Mouse (Mus musculus): ENCODE measurements around the gene Erbb3. TPM values are rescaled to one million over a fixed set of nuclear protein-coding genes. Genes with fewer than 3 reads are reported as not detected.
"Not testable (repeated sequence)": the region's sequence is repeated elsewhere in the genome, so short reads cannot be mapped to it uniquely, and the experiment has no call there.

The Erbb3 gene
- polyA plus RNA-seq, 1 experiment from 2014 or later: 12.2 TPM

DNA sequence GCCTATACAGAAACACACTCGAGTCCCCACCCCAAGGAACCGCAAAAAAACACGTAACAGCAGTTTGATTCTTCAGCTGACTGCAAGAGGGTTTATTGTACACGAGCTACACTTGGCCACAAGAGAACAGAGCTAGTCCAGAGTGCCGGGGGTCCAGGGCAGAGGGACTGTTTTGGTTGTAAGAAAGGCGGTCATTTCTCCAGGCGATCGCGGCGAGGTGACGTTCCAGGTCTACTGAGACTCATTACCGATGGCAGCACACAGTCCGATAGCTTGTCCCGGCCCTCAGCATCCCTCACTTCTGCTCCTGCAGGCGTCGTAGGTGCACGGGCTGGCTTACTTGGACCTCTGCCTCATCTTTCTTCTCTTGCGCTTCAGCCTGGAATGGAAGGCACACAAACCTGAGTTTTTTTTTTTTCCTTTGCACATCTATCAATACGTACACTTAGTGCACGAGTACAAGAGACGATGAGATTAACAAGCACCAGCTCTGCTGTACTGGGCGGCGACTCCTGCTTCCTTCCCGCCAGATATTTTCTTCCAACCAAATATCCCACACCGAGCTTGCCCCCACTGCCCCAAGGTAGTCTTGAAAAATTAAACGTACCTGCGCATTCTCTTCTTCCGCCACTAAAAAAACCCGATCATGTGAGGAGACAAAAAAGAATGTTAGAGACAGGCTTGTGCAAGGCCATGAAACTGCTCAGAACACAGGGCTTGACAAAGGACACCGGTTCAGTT, 41.2 kb downstream of the Erbb3 start:
- H3K4me3 ChIP-seq: peak overlapping the region; percentile 88
- not testable (repeated sequence) for H3K27me3 ChIP-seq (replicated peaks; ENCODE audit: low read depth, poor library complexity, severe bottlenecking); H3K9me3 ChIP-seq; DNase-seq (ENCODE audit: low spot score)
- peaks cover 33% of the 10 kb centered on the region for H3K4me1 ChIP-seq
- peaks cover 32% of the 10 kb centered on the region for H3K36me3 ChIP-seq (replicated peaks)
- H3K27ac ChIP-seq (replicated peaks): peak overlapping the region; percentile 97
- WGBS: under 1% methylated on average over 30 of the region's 30 CpGs

GRCm38 (mm10) chr10:128547361-128548032, 42.0 kb downstream of the Erbb3 start, which contains the start of gene Zc3h10:
Zc3h10 (minus strand) TSS chr10:128547774.
- H3K27me3 ChIP-seq (replicated peaks; ENCODE audit: low read depth, poor library complexity, severe bottlenecking): no peaks in the 10 kb centered on the region
- H3K9me3 ChIP-seq: no peaks in the 10 kb centered on the region
- peak within 1 kb of the TSS; percentile 97 for H3K27ac ChIP-seq (replicated peaks)
- DNase-seq (ENCODE audit: low spot score): peak; percentile 94
- H3K4me3 ChIP-seq: peak within 1 kb of the TSS; percentile 88
- peaks cover 39% of the 10 kb centered on the region for H3K36me3 ChIP-seq (replicated peaks)
- under 1% methylated on average over 50 of the region's 50 CpGs for WGBS
- H3K4me1 ChIP-seq: peaks cover 33% of the 10 kb centered on the region

GRCm38 (mm10) chr10:128546787-128547186, 42.7 kb downstream of the Erbb3 start:
- Histone ChIP-seq H3K9me3 (no peaks in the 10 kb centered on the region), H3K27ac (replicated peaks) (peak overlapping the region; percentile 88), H3K27me3 (replicated peaks; ENCODE audit: low read depth, poor library complexity, severe bottlenecking) (no peaks in the 10 kb centered on the region), H3K36me3 (replicated peaks) (peaks cover 46% of the 10 kb centered on the region), H3K4me3 (peak overlapping the region; percentile 88), H3K4me1 (peaks cover 33% of the 10 kb centered on the region)
- DNase-seq (ENCODE audit: low spot score): no peak
- 25% methylated on average over 7 of the region's 7 CpGs for WGBS

DNA sequence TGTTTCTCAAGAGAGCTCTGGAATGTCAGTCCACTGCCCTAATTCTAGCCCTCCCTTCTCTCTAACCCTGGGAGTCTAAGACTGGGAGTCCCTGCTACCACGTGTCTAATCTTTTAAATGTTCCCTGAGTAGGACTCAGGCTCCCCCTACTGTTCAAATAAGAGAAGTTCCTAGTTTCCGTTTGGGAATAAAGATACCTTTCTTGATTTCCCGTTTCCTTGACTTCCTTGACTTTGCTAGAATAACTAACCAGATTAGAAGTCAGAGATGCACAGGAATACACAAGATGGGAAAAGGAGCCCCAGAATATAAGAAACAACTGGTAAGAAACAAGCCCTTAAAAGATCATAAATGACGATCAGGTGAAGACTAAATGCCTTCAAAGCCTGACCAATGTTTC, 43.1 kb downstream of the Erbb3 start:
- 18% methylated on average over 4 of the region's 4 CpGs for WGBS
- Histone ChIP-seq H3K4me3 (peak overlapping the region; percentile 88), H3K4me1 (peaks cover 33% of the 10 kb centered on the region), H3K36me3 (replicated peaks) (peaks cover 50% of the 10 kb centered on the region), H3K27ac (replicated peaks) (peak overlapping the region; percentile 26; the same call in 1 of the 2 replicates), H3K27me3 (replicated peaks; ENCODE audit: low read depth, poor library complexity, severe bottlenecking) (no peaks in the 10 kb centered on the region), H3K9me3 (no peaks in the 10 kb centered on the region)
- no peak for DNase-seq (ENCODE audit: low spot score)

DNA sequence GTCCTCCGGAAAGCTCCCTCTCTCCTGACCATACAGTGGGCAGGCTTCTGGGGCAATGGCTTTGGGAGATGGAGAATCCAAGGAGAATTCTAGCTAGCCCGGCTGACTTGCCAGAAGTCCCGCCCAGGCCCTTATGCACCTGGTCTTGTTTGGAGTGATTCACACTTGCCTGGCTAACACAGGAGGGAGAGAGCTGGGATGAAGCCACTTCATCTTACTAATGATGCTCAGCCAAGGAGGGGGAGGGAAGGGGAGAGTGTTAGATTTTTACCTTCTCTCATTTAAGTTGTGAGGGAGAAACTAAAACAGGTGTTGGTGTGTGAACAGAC, 43.9 kb downstream of the Erbb3 start:
- H3K27me3 ChIP-seq (replicated peaks; ENCODE audit: low read depth, poor library complexity, severe bottlenecking): no peaks in the 10 kb centered on the region
- H3K4me1 ChIP-seq: peaks cover 33% of the 10 kb centered on the region
- no peak for DNase-seq (ENCODE audit: low spot score)
- H3K4me3 ChIP-seq: peak overlapping the region; percentile 21; the same call in 1 of the 2 replicates
- no peaks in the 10 kb centered on the region for H3K9me3 ChIP-seq
- no peak overlapping the region for H3K27ac ChIP-seq (replicated peaks)
- WGBS: 90% methylated on average over 3 of the region's 3 CpGs
- peaks cover 56% of the 10 kb centered on the region for H3K36me3 ChIP-seq (replicated peaks)

GRCm38 (mm10) chr10:128544674-128545569, 44.5 kb downstream of the Erbb3 start:
- Histone ChIP-seq H3K36me3 (replicated peaks) (peaks cover 56% of the 10 kb centered on the region), H3K27ac (replicated peaks) (no peak overlapping the region), H3K27me3 (replicated peaks; ENCODE audit: low read depth, poor library complexity, severe bottlenecking) (no peaks in the 10 kb centered on the region), H3K4me1 (peaks cover 32% of the 10 kb centered on the region), H3K9me3 (no peaks in the 10 kb centered on the region), H3K4me3 (peak overlapping the region; percentile 21; the same call in 1 of the 2 replicates)
- DNase-seq (ENCODE audit: low spot score): no peak
- WGBS: 95% methylated on average over 37 of the region's 37 CpGs

GRCm38 (mm10) chr10:128544151-128544657, 45.2 kb downstream of the Erbb3 start:
- peaks cover 28% of the 10 kb centered on the region for H3K4me1 ChIP-seq
- H3K36me3 ChIP-seq (replicated peaks): peaks cover 56% of the 10 kb centered on the region
- no peak for DNase-seq (ENCODE audit: low spot score)
- no peak overlapping the region for H3K4me3 ChIP-seq
- WGBS: 95% methylated on average over 15 of the region's 15 CpGs
- no peaks in the 10 kb centered on the region for H3K27me3 ChIP-seq (replicated peaks; ENCODE audit: low read depth, poor library complexity, severe bottlenecking)
- H3K9me3 ChIP-seq: no peaks in the 10 kb centered on the region
- H3K27ac ChIP-seq (replicated peaks): no peak overlapping the region; the same call in 1 of the 2 replicates

DNA sequence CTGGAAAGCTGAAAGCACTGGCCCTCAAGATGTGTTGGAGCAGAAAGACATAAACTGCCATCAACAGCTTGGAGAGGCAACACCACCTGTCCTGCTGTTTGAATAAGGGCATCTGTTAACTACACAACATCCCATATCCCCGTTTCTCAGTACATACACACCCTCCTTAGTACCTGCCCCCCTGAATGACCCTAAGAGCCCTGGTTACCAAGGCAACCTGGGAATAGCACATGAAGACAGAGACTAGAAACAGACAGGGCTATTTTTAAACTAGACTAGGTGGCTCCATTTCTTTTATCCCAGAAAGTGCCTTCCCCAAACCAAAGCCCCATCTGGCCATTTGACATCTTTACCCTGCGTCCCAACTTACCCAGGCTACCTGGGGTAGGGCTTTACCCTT, 46.4 kb downstream of the Erbb3 start:
- H3K4me1 ChIP-seq: peaks cover 28% of the 10 kb centered on the region
- no peak overlapping the region for H3K4me3 ChIP-seq
- no peaks in the 10 kb centered on the region for H3K9me3 ChIP-seq
- no peak overlapping the region for H3K27ac ChIP-seq (replicated peaks)
- H3K36me3 ChIP-seq (replicated peaks): peaks cover 54% of the 10 kb centered on the region
- no peaks in the 10 kb centered on the region for H3K27me3 ChIP-seq (replicated peaks; ENCODE audit: low read depth, poor library complexity, severe bottlenecking)
- 78% methylated on average over 2 of the region's 2 CpGs for WGBS
- no peak for DNase-seq (ENCODE audit: low spot score)

DNA sequence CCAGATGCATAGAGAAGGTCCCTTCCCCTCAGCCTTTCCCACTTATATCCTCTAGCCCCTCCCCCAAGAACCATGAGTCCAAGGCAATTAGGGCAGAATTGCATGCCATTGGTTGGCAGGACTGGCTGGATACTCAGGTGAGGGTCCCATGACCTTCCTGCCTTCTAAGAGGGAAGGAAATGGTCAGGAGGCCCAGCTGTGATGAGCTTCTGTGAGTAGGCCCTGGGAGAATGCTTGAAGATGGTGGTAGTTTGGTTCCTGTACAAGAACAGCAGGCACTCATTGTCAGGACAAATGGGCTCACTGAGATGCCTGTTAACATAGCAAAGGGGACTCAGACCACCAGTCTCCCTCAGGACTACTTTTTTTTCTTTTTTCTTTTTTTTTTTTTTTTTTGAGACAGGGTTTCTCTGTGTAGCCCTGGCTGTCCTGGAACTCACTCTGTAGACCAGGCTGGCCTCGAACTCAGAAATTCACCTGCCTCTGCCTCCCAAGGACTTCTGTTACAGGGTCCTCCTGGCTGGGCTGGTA, 51.0 kb downstream of the Erbb3 start:
- no peak for DNase-seq (ENCODE audit: low spot score)
- WGBS: 64% methylated on average over 1 of the region's 1 CpGs

DNA sequence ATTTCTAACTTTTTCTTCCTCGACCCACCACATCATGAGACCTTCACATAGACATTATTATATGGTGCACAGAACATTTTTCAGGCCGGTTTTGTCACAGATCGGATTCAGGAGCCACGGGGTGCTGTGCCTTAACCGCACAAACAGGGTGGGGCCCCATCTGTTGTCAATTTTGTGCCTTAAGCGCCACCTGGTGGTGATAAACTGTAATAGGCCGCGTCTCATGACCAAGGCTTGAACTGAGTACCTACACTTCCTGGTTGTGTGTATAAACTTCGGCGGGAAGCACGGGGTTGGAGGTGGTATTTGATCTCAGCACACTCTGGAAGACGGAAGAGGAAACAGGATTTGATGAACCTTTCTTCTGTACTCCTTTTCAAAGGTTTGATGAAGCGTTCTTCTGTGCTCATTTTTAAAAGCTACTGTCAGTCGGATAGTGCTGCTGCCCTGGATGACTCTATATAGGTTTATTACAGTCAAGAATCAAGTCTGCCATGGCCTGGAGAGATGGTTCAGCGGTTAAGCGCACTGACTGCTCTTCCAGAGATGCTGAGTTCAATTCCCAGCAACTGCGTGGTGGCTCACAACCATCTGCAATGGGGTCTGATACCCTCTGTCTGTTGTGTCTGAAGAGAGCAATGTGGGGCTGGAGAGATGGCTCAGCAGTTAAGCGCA, 53.0 kb downstream of the Erbb3 start:
- WGBS: 17% methylated on average over 18 of the region's 18 CpGs
- peak overlapping the region; percentile 61 for H3K27ac ChIP-seq (replicated peaks)
- DNase-seq (ENCODE audit: low spot score): peak; percentile 88
- H3K36me3 ChIP-seq (replicated peaks): peaks cover 6% of the 10 kb centered on the region
- no peaks in the 10 kb centered on the region for H3K9me3 ChIP-seq
- peak overlapping the region; percentile 40 for H3K4me3 ChIP-seq
- 0 out of 2 replicates have a peak, but pooled peaks cover 5% of the 10 kb centered on the region for H3K27me3 ChIP-seq (replicated peaks; ENCODE audit: low read depth, poor library complexity, severe bottlenecking)
- peaks cover 13% of the 10 kb centered on the region for H3K4me1 ChIP-seq

More for the DNA sequence above, 51.0 kb downstream of the Erbb3 start:
- Histone ChIP-seq H3K9me3 (no peaks in the 10 kb centered on the region), H3K27ac (replicated peaks) (no peak overlapping the region), H3K4me3 (no peak overlapping the region), H3K27me3 (replicated peaks; ENCODE audit: low read depth, poor library complexity, severe bottlenecking) (0 out of 2 replicates have a peak, but pooled peaks cover 5% of the 10 kb centered on the region), H3K36me3 (replicated peaks) (peaks cover 26% of the 10 kb centered on the region), H3K4me1 (peaks cover 13% of the 10 kb centered on the region)

GRCm38 (mm10) chr10:128535624-128536265, 53.7 kb downstream of the Erbb3 start:
- no peak for DNase-seq (ENCODE audit: low spot score)
- 74% methylated on average over 4 of the region's 4 CpGs for WGBS

More at GRCm38 (mm10) chr10:128535624-128536265, 53.7 kb downstream of the Erbb3 start:
- Histone ChIP-seq H3K36me3 (replicated peaks) (no peaks in the 10 kb centered on the region; the same call in 1 of the 2 replicates), H3K4me3 (peak overlapping the region; percentile 40), H3K27me3 (replicated peaks; ENCODE audit: low read depth, poor library complexity, severe bottlenecking) (0 out of 2 replicates have a peak, but pooled peaks cover 5% of the 10 kb centered on the region), H3K27ac (replicated peaks) (peak overlapping the region; percentile 36), H3K4me1 (peaks cover 13% of the 10 kb centered on the region), H3K9me3 (no peaks in the 10 kb centered on the region)
